Comparison of ENCODE assay signal across 8 mouse cellular contexts in genomic region chr7:27653681-27654437, GRCm38 (mm10). TPM values are rescaled to one million over a fixed set of nuclear protein-coding genes. Genes with fewer than 3 reads are reported as not detected.
DNase-seq lines count a peak whose midpoint lies in the region; ATAC-seq lines count a peak whose summit lies in the region.

Gene Ttc9b (plus strand): TSS chr7:27653915.

- peak within 1 kb of the TSS; percentile 60 for H3K4me2 ChIP-seq in embryonic facial prominence, embryonic 12.5 days (replicated peaks)
- peak within 1 kb of the TSS; percentile 54 for H3K4me2 ChIP-seq in stomach, embryonic 15.5 days

- H3K4me3 ChIP-seq in embryonic facial prominence, embryonic 12.5 days: peak within 1 kb of the TSS; percentile 34
- H3K4me3 ChIP-seq in hindbrain, embryonic 10.5 days: peak within 1 kb of the TSS; percentile 60
- peak within 1 kb of the TSS; percentile 58 for H3K4me3 ChIP-seq in midbrain, embryonic 10.5 days
- H3K4me3 ChIP-seq in stomach, embryonic 15.5 days (replicated peaks): peak within 1 kb of the TSS; percentile 23

- DNase-seq in gastrocnemius, postnatal 10 days: peak; percentile 66
- DNase-seq in gastrocnemius, adult 8-10 months (ENCODE audit: low spot score in 2 of 2): no peak
- DNase-seq in adrenal gland, postnatal 10 days: peak; percentile 71
- peak; percentile 70 for DNase-seq in hindbrain, embryonic 10.5 days (ENCODE audit: low spot score)
- DNase-seq in layer of hippocampus, postnatal 25 days (ENCODE audit: extremely low spot score in 1 of 2, low spot score in 1 of 2): peak; percentile 65 to 76
- DNase-seq in midbrain, embryonic 10.5 days (ENCODE audit: low spot score): peak; percentile 69

- WGBS in embryonic facial prominence, embryonic 12.5 days: 2% methylated on average over 62 of the region's 62 CpGs
- 3% methylated on average over 62 of the region's 62 CpGs for WGBS in hindbrain, embryonic 10.5 days
- WGBS in midbrain, embryonic 10.5 days: 2% methylated on average over 53 of the region's 62 CpGs
- WGBS in stomach, embryonic 15.5 days: 4% methylated on average over 60 of the region's 62 CpGs

- H3K27ac ChIP-seq in embryonic facial prominence, embryonic 12.5 days: no peak within 1 kb of the TSS
- H3K27ac ChIP-seq in hindbrain, embryonic 10.5 days: peak within 1 kb of the TSS; percentile 81
- H3K27ac ChIP-seq in midbrain, embryonic 10.5 days (replicated peaks): peak within 1 kb of the TSS; percentile 74
- no peak within 1 kb of the TSS for H3K27ac ChIP-seq in stomach, embryonic 15.5 days

- peaks cover 5% of the 10 kb centered on the region for H3K4me1 ChIP-seq in embryonic facial prominence, embryonic 12.5 days
- H3K4me1 ChIP-seq in hindbrain, embryonic 10.5 days (replicated peaks): peaks cover 23% of the 10 kb centered on the region
- H3K4me1 ChIP-seq in midbrain, embryonic 10.5 days: peaks cover 28% of the 10 kb centered on the region
- H3K4me1 ChIP-seq in stomach, embryonic 15.5 days: peaks cover 10% of the 10 kb centered on the region; the same call in 1 of the 2 replicates

- no peaks in the 10 kb centered on the region for H3K9me3 ChIP-seq in embryonic facial prominence, embryonic 12.5 days
- H3K9me3 ChIP-seq in hindbrain, embryonic 10.5 days: no peaks in the 10 kb centered on the region
- no peaks in the 10 kb centered on the region for H3K9me3 ChIP-seq in midbrain, embryonic 10.5 days (replicated peaks)
- H3K9me3 ChIP-seq in stomach, embryonic 15.5 days: no peaks in the 10 kb centered on the region

- no peak for ATAC-seq in embryonic facial prominence, embryonic 12.5 days (ENCODE audit: insufficient number of reproducible peaks, insufficient read depth, low FRiP score, low TSS enrichment)
- ATAC-seq in stomach, embryonic 15.5 days (ENCODE audit: insufficient read depth, low FRiP score, low read depth): peak; percentile 48

- peaks cover 25% of the 10 kb centered on the region; the same call in 1 of the 2 replicates for H3K36me3 ChIP-seq in embryonic facial prominence, embryonic 12.5 days
- H3K36me3 ChIP-seq in hindbrain, embryonic 10.5 days: peaks cover 35% of the 10 kb centered on the region
- peaks cover 30% of the 10 kb centered on the region for H3K36me3 ChIP-seq in midbrain, embryonic 10.5 days
- 0 out of 2 replicates have a peak, but pooled peaks cover 3% of the 10 kb centered on the region for H3K36me3 ChIP-seq in stomach, embryonic 15.5 days

- peaks cover 67% of the 10 kb centered on the region for H3K27me3 ChIP-seq in embryonic facial prominence, embryonic 12.5 days
- H3K27me3 ChIP-seq in hindbrain, embryonic 10.5 days (ENCODE audit: insufficient read depth, poor library complexity, severe bottlenecking): peaks cover 73% of the 10 kb centered on the region
- H3K27me3 ChIP-seq in midbrain, embryonic 10.5 days (ENCODE audit: low read depth, poor library complexity, severe bottlenecking): peaks cover 67% of the 10 kb centered on the region
- peaks cover 65% of the 10 kb centered on the region for H3K27me3 ChIP-seq in stomach, embryonic 15.5 days (replicated peaks)

- H3K9ac ChIP-seq in embryonic facial prominence, embryonic 12.5 days: no peak within 1 kb of the TSS
- H3K9ac ChIP-seq in stomach, embryonic 15.5 days: no peak within 1 kb of the TSS

RNA-seq across cellular contexts. Expression of gene Ttc9b, which starts in this region (rescaled TPM):
- under 1 TPM; 0.12 to 0.29 TPM for total RNA-seq in gastrocnemius, postnatal 10 days (2021)
- total RNA-seq in gastrocnemius, adult 8-10 months (2022): not detected
- total RNA-seq in adrenal gland, postnatal 10 days (2021): under 1 TPM; 0.51 to 0.88 TPM
- polyA plus RNA-seq in embryonic facial prominence, embryonic 12.5 days (2016; fragmentation: Nextera tagmentation; extraction: Ambion mirVana): 2.5 and 3.6 TPM in 2 replicates
- 3.3 and 10.9 TPM in 2 replicates for polyA plus RNA-seq in hindbrain, embryonic 10.5 days (2016; fragmentation: Nextera tagmentation; extraction: Ambion mirVana)
- 10 to 100 TPM; 55.0 to 59.8 TPM for total RNA-seq in layer of hippocampus, postnatal 25 days (2021)
- polyA plus RNA-seq in midbrain, embryonic 10.5 days (2016; fragmentation: Nextera tagmentation; extraction: Ambion mirVana): 2.6 and 5.5 TPM in 2 replicates
- 1.6 and 1.8 TPM in 2 replicates for polyA plus RNA-seq in stomach, embryonic 15.5 days (2015; fragmentation: Nextera tagmentation; extraction: Ambion mirVana)

Comparison
In these comparisons a context has a peak if more than half of its experiments do, and no peak if none do; other contexts are left out.
1. RNA of gene Ttc9b (total RNA-seq): 55.0 to 59.8 TPM in layer of hippocampus, postnatal 25 days; 0.51 to 0.88 TPM in adrenal gland, postnatal 10 days, 0.12 to 0.29 TPM in gastrocnemius, postnatal 10 days and not detected in gastrocnemius, adult 8-10 months; every median in the first group is over 10 times any median in the second.
2. Peak in DNase-seq in gastrocnemius, postnatal 10 days; RNA of the gene not detected or under 1 TPM.
3. Peak in DNase-seq in adrenal gland, postnatal 10 days; RNA of the gene not detected or under 1 TPM.
4. DNase-seq: peak in hindbrain, embryonic 10.5 days (single experiment), layer of hippocampus, postnatal 25 days (2 of 2) and midbrain, embryonic 10.5 days (single experiment); none in gastrocnemius, adult 8-10 months (0 of 2).
5. H3K27ac ChIP-seq: peak in hindbrain, embryonic 10.5 days (single experiment) and midbrain, embryonic 10.5 days (single experiment); none in embryonic facial prominence, embryonic 12.5 days (single experiment) and stomach, embryonic 15.5 days (single experiment).
6. Peak in every context shown above with its lines, with median percentiles within 50 percentile points of each other: H3K4me3 ChIP-seq.